Mouse (Mus musculus) CH12F3 (cell line): ENCODE measurements around the gene Gm17268.

ENCODE experiments used
- in situ Hi-C: fragments of 300-500 bp; cut with MboI; formaldehyde crosslinking; loops from 2 replicates; pipeline ENCODE4 v1.14.3; 2020; ENCODE audit warnings: low sequenced_read_pairs

Gene Gm17268

GRCm38 (mm10) chr11:82038535-82038934 is at the start of gene Gm17268:
Gene Gm17268 (minus strand): TSS chr11:82038562.
- in situ Hi-C loops: no loop called here

DNA sequence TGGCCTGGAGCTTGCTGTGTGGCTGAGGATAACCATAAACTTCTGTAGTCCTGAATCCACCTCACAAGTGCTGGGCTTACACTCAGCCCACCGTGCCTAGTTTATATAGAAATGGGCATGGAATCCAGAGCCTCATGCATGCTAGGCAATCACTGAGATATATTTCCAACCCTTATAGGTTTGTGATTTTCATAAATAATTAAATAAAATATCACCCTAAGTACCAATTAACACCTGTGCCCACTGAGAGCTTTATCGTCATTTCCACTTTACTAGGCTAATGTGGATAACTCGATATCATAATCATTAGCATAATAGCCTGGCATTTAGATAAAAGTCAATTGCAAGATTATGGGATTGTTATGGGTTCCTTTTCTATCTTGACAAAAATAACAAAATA is 46.0 kb upstream of the Gm17268 start:
- in situ Hi-C loops: no loop called here

DNA sequence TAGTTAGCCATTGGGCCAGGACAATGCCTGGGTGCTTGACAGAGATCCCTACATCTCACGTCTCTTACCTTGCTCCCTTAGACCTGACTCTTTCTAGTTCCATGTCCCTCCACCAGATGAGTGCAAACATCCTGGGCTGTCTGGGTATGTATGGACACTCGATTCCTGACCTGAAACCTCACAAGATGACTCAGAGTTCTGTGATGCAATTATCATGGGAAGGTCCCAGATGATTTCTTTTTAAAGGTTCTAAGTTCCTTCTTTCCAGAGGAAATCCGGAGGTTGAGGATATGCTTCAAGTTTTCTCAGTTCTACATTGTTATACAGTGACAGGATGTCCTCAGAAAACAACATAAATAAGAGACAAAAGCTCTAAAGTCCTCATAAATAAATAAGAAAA is 42.5 kb upstream of the Gm17268 start:
- in situ Hi-C loops: no loop called here

DNA sequence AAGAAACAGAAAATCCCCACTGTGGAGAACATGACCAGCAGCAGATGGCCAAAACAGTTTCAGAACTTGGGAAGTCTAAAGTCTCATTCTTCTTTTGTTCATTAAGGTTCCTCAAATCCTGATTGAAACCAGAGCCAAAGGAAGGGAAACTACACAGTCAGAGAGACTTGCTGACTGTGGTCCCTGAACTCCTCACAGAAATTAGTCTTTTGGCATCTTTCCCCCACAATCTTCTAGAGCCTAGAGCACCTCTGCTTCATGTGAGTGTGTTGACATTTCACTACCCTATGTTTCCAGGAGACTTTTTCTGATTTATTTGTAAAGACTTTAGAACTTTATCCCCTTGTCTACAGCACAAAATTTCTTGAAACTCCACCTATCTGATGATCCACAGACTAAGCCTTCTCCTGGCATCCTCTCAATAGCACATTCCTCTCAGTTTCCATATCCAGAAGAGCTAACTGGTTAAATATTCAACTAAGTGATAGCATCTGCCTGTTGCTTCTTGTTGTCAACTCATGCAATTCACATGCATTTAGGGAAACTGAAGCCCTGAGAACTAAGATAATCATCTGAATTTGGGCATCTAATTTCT is 39.9 kb upstream of the Gm17268 start:
- in situ Hi-C loops: no loop called here

GRCm38 (mm10) chr11:82077031-82077430 is 38.7 kb upstream of the Gm17268 start:
- in situ Hi-C loops: no loop called here

- in situ Hi-C loops: no loop called here
Measured at GRCm38 (mm10) chr11:82073686-82074085, 35.3 kb upstream of the Gm17268 start.

GRCm38 (mm10) chr11:82072984-82073383 is 34.6 kb upstream of the Gm17268 start:
- in situ Hi-C loops: no loop called here

DNA sequence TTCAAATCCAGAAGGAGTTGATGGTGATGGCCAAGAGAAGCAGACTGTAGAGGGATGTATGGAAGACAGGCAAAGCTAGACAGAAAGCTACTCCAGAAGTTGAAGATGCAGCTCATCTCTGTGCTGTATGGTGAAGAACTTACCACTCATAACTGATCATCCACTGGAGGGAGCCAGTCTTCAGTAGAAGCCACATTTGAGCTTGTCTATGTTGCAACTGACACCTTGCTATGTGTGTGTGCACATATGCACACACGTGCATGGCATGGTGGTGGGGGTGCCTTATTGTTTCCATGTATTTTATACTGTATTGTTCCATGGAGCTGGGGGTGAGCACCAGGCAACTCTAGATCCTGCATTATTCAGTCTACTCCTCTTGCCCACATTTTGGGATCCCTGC is 34.0 kb upstream of the Gm17268 start:
- in situ Hi-C loops: no loop called here

GRCm38 (mm10) chr11:82071076-82071475 is 32.7 kb upstream of the Gm17268 start:
- in situ Hi-C loops: no loop called here

DNA sequence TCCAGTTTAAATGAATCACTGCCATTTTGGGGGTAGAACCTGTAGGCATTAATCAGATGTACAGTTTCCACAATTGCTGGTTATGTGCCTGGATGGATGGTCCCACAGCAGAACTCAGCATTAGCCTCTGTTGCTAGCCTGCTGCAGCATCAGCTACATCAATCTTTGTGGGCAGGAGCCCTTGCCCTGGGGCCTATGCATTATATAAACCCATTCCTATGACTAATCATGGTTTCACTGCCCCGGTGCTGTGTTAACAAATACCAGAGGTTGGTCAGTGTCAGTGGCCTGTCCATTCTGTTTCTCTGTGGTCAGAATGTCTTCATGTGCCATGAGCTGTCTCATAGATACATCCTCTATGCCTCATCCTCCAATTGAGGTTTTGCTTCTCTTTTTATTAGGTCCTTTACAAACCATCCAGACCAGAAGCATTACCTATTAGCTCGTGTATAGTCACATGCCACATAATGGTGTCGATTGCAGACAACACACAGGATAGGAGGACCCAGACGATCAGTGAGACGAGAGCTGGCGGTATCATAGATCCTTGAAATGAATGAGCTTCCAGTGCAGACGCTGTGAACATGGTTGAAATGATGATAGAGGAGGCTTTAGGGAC is 28.7 kb upstream of the Gm17268 start:
- in situ Hi-C loops: no loop called here

DNA sequence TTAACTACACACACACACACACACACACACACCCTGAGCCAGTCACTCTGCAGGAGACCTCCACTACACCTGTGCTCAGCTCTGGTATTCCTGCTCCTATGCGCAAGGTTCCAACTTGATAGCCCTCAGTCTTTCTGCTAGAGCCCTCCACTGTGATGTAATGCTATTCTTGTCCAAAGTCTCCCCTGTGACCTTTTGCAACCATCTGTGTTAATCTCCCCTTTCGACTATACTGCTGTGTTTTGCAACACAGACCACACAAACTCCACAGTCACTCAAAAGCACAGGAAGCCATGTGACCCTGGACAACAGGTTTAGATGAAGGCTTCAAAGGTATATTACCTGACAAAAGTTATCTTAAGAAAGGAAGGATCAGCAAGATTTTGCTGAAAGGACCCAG is 25.1 kb upstream of the Gm17268 start:
- in situ Hi-C loops: no loop called here

DNA sequence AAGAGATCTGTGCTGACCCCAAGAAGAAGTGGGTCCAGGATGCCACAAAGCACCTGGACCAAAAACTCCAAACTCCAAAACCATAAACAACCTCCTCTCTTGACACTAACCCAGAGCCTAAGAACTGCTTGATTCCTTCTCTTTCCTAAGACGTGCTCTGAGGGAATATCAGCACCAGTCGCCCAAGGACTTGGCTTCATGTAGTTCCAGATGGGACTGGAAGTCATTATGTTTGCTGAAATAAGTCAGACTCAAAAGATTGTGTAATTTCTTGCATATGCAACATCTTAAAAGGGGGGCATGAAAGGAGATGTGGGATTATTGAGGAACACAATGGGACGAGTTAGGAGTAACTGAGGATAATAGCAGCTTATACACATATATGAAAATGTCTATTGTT is 23.9 kb upstream of the Gm17268 start:
- in situ Hi-C loops: no loop called here

DNA sequence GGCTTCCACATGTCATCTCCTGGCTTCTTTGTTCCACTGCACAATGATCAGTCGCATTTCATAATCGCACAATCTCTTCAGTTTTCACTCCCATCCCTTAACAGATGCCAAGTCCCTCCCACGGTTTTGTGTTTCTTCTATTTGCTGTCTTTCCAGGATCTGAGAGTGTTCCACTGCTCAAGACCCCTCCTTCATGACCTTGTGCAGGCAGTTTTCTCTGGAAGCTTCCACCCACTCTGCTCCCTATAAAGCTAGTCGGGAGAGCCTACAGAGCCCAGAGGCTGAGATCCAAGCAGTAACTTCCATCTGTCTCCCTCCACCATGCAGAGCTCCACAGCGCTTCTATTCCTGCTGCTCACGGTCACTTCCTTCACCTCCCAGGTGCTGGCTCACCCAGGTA is 19.3 kb upstream of the Gm17268 start, which contains the start of gene Ccl11:
TSS of gene Ccl11 (plus strand) at position 178 of the 400 bp plus-strand sequence.
- in situ Hi-C loops: no loop called here

GRCm38 (mm10) chr11:82053849-82054248 is 15.5 kb upstream of the Gm17268 start:
- in situ Hi-C loops: no loop called here

GRCm38 (mm10) chr11:82047746-82048415 is 9.5 kb upstream of the Gm17268 start:
- in situ Hi-C loops: loop anchor here (10.0 kb wide), 1 partner anchor 127 kb away; no protein-coding TSS in a partner anchor

DNA sequence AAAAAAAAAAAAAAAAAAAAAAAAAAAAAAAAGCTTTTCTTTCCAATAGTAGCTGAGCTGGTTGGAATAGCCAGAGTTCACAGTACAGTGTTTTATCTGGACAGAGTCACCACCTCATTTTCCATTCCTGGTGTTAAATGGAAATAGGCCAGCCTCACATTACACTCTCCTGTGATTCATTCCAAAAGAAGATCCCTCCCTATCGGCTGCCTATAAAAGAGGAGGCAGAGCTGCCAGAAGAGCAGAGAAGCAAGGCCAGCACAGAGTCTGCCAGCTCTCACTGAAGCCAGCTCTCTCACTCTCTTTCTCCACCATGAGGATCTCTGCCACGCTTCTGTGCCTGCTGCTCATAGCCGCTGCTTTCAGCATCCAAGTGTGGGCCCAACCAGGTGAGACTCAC is 7.1 kb upstream of the Gm17268 start, which contains the start of gene Ccl7:
TSS of gene Ccl7 (plus strand) at position 242 of the 400 bp plus-strand sequence.
- in situ Hi-C loops: loop anchor here (10.0 kb wide), 1 partner anchor 129 kb away; no protein-coding TSS in a partner anchor

DNA sequence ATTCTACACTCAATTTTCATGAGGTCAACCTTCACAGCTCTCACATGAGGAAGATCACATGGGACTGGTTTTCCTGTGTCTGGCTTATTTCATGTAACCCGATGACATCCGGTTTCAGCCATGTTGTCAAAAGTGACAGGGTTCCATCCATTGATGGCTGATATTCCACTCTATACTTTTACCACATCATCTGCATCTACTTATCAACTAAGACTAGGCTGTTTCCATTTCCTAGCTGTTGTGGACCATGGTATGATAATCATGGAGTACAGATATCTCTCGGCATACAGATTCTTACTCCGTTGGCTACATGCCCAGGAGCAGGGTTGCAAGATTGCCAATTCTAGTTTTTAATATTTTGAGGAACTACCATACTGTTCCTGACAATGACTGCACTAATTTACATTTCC is 3.3 kb upstream of the Gm17268 start:
- in situ Hi-C loops: loop anchor here (10.0 kb wide), 1 partner anchor 133 kb away; no protein-coding TSS in a partner anchor

GRCm38 (mm10) chr11:82039132-82039660 is 834 bp upstream of the Gm17268 start:
- in situ Hi-C loops: no loop called here

- in situ Hi-C loops: no loop called here
Measured at GRCm38 (mm10) chr11:82035857-82036256, 2.5 kb downstream of the Gm17268 start.

DNA sequence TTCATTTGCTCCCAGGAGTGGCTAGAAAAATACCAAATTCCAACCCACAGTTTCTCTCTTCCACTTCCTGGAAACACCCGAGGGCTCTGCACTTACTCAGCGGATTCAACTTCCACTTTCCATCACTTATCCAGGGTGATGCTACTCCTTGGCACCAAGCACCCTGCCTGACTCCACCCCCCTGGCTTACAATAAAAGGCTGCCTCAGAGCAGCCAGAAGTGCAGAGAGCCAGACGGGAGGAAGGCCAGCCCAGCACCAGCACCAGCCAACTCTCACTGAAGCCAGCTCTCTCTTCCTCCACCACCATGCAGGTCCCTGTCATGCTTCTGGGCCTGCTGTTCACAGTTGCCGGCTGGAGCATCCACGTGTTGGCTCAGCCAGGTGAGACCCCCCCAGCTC is 3.0 kb downstream of the Gm17268 start, which contains the start of gene Ccl2:
TSS of gene Ccl2 (plus strand) at position 216 of the 400 bp plus-strand sequence.
- in situ Hi-C loops: no loop called here

GRCm38 (mm10) chr11:82034446-82034845 is 3.9 kb downstream of the Gm17268 start:
- in situ Hi-C loops: no loop called here
